Mouse (Mus musculus) gastrocnemius, adult 18-20 months (tissue): ENCODE data around the gene Kif28. TPM values are rescaled to one million over a fixed set of nuclear protein-coding genes. Genes with fewer than 3 reads are reported as not detected.
"Not testable (repeated sequence)": the region's sequence is repeated elsewhere in the genome, so short reads cannot be mapped to it uniquely, and the experiment has no call there.

Experiments
- DNase-seq: peaks from one replicate; pipeline ENCODE4 v3.0.0; 2021; ENCODE audit warnings: low spot score
- total RNA-seq, 2 experiments: library from RNA; stranded (reverse); gene quantifications; 2 replicates each; pipeline ENCODE4 v1.2.3; 2021

The Kif28 gene
- total RNA-seq, 2 experiments from 2014 or later = 0.07 to 0.11 TPM

DNA sequence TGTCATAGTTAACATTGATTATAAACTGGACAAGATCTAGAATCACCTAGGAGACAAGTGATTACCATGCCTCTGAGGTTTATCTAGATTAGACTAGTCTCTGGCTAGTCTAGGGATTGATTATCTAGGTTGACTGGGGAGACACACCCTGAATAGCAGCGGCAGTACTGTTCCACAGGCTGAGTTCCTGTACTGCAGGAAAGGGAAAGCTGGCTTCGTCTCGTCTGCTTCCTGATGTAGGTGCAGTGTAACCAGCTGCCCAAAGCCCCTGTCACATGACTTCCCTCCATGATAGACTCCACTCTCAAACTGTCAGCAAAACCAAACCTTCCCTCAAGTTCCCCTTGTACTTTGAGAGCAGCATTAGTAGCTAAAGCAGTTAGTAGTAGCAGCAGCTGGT is 40.9 kb downstream of the Kif28 start:
- no peak for DNase-seq

- DNase-seq = no peak
Observed at GRCm38 (mm10) chr1:179689479-179689878, 55.6 kb downstream of the Kif28 start.

DNA sequence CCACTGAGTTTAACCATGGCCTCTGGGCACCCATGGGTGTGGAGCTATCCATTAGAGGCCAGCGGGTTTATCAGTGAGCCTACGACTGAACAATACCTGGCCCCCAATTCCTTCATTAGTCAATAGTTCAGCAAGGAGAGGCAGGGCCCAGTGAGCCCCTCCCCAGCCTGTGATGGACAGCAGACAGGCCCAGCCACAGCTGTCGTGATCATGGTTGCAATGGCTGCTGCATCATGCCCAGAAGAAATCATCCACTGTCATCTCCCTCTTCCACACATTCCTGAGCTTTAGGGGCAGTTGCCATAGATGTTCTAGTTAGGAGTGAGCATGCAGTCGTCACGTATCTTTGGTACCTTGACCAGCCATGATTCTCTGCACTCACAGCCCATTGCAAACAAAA is 56.2 kb downstream of the Kif28 start:
- no peak for DNase-seq

DNA sequence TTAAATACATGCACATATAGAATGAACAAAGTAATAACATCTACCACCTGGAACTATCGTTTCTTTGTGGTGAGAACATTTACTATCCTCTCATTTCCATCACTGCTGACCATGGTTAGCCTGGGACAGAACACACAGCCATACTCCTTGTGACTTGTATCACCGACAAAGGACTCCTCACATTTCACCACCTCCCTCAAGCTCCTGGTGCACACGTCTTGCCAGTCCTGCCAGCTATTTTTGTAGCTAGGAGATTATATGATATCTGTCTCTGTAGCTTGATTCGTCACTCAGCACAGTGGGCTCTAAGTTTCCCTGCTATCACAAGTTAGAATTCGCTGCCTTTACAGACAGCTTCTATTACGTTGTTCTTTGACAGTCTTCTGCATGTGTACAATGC is 56.7 kb downstream of the Kif28 start:
- DNase-seq = peak; percentile 34

DNA sequence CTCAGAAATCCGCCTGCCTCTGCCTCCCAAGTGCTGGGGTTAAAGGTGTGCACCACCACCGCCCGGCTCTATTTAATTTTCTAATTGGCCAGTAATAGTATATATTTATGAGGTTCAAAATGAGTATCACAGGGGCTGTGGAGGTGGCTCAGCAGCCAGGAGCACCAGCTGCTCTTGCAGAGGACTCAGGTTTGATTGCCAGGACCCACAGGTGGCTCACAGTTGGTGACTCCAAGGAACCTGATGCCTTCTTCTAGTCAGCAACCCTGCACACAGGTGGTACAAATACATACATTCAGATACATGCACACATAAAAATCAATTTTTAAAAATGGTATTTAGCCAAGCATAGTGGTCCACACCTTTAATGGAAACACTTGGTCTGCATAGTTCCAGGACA is 57.1 kb downstream of the Kif28 start:
- DNase-seq = peak; percentile 40

GRCm38 (mm10) chr1:179687305-179687704 is 57.8 kb downstream of the Kif28 start:
- no peak for DNase-seq

GRCm38 (mm10) chr1:179686781-179687180 is 58.3 kb downstream of the Kif28 start:
- no peak for DNase-seq

DNA sequence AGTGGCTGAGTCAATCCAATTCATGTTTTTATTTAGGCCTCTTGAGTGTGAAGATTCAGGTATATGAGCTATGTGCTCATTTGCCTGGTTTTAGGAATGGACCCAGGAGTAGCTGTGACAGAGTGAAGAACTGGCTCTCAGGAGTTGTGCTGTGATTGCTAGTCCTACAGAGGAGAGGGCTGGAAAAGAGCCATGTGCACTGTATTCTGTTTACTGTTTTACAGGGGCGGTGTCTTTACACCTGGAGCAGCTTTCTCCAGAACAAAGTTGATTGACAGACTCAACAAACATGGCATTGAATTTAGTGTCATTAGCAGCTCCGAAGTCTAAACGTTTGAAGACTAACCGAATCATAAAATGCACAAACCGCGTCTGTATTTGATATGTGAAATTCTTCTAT is 58.7 kb downstream of the Kif28 start:
- no peak for DNase-seq

DNA sequence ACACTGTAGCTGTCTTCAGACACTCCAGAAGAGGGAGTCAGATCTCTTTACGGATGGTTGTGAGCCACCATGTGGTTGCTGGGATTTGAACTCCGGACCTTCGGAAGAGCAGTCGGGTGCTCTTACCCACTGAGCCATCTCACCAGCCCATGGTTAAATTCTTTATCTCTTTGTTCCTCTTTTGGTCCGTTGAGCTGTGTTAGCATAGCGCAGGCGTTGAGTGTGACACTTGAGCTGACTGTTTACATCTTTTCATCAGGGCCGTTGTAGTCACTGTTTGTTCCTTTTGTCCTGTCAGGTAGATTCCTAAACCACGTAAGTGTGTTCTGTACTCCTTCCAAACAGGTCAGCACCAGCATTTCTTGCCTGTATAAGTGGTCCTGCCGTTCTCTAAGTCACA is 62.3 kb downstream of the Kif28 start:
- DNase-seq = not testable (repeated sequence)

GRCm38 (mm10) chr1:179679326-179679725 is 65.7 kb downstream of the Kif28 start:
- no peak for DNase-seq

DNA sequence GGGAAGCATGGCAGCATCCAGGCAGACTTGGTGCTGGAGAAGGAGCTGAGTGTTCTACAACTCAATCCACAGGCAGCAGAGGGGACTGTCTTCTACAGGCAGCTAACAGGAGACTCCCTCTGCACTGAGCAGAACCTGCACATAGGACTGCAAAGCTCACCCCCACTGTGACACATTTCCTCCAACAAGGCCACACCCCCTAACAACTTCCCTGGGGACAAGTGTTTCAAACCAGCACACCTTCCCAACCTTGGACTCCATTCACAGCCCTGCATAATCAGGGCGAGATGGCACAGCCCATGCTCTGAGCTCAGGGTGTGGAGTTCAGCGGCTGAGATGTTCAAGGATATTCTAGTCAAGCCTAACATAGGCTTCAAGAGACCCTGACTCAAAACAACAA is 68.0 kb downstream of the Kif28 start:
- no peak for DNase-seq

DNA sequence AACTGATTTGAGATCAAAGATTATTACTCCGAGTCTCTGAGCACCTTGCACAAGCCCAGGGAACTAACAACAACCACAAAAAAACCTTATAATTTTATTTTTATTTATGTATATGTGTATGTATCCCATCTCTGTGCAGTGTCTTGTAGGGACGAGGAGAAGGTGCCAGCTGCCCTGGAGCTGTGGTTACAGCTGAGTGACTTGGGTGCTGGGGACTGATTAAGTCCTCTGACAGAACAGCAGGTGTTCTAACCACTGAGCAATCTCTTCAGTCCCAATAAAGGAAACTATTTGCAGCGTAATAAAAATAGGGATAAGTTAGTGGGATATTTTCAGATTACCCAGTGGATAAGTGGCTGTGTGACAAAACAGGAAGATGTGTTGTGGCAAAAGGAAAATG is 70.7 kb downstream of the Kif28 start:
- no peak for DNase-seq

DNA sequence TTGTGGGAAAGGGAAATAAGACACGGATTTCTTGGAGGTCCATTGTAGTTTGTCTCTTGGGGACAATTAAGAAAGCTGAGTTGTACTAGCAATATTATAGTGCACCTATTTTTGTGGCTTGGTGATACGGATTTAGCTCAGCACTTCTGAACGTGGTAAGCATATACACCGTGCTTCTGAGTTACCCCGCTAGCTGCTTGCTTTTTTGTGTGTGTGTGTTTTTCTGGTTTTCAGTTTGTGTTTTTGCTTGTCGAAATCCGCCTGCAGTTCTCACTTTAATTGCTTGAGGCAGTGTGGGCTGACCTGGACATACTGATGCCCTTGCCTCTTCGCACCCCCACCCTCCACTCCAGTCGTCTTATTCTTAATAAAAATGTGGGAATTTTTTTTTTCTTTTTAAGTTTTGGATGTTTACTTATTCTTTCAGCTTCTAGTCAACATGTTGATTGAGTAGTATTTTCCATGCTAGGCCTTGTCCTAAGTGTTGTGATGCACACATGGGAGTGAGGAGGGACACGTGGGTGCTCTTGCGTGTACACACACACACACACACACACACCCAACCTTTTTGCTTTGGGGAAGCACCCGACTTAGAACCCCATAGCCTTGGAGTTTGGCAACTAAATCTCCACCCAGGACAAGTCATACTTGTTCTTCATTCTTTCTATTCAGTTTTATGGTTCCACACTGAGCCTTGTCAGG is 76.1 kb downstream of the Kif28 start:
- DNase-seq = no peak

DNA sequence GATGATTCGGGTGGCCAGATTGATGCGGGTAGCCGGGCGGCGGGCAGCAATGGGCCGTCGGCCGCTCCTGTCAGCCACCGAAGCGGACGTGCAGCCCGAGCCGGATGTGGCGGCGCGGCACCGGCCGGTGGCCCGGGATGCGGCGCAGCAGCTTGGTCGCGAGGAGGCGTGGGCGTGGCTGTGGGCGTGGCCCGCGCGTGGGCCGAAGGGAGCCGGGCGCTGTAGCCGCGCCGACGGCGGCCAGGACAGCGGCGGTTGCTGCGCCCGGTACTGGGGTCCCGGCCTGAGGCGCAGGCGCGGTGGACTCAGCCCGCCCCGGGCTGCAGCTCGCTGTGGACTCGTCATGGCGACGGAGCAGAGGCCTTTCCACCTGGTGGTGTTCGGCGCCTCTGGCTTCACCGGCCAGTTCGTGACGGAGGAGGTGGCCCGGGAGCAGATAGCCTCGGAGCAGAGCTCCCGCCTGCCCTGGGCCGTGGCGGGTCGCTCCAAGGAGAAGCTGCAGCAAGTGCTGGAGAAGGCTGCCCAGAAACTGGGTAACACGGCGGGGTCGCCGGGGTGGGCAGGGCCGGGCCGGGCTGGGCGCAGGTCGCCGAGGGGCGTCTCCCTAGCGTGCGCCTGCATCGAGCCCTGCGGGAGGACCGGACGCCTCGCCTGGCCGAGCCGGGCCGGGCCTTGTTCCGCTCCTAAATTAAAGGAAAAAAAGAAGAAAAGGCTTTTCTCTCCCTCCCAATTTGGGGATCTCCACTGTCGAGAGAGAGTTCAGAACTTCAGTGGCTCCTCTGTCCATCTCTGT is 76.9 kb downstream of the Kif28 start, which contains the start of gene Sccpdh:
Sccpdh (plus strand) TSS at position 198 of the 793 bp plus-strand sequence.
- DNase-seq = peak; percentile 88

- DNase-seq = peak; percentile 34
Observed at GRCm38 (mm10) chr1:179667450-179667849, 77.6 kb downstream of the Kif28 start.

GRCm38 (mm10) chr1:179666971-179667370 is 78.1 kb downstream of the Kif28 start:
- DNase-seq = no peak

DNA sequence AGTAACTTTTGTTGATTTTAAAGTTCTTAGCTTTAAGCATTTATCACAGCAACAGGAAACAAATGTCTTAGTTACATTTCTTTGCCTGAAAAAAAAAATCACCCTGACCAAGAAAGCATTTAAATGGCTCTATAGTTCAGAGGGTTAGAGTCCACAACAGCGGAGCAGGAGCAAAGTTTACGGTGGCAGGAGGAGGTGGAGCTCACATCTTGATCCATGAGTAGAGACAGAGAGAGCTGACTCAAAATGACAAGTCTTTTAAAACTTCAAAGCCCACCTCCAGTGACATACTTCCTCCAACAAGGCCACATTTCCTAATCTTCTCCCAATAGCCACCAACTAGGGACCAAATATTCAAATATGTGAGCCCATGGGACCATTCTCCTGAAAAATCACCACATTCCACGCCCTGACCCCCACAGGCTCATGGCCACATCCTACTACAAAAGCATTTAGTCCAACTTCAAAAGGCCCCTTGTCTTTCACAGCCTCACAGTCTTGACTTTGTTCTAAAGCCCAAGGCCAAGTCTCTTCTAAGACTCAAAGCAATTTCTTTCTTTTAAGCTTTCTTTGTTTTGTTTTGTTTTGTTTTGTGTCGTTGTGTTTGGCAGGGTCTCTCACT is 80.7 kb downstream of the Kif28 start:
- DNase-seq = no peak

DNA sequence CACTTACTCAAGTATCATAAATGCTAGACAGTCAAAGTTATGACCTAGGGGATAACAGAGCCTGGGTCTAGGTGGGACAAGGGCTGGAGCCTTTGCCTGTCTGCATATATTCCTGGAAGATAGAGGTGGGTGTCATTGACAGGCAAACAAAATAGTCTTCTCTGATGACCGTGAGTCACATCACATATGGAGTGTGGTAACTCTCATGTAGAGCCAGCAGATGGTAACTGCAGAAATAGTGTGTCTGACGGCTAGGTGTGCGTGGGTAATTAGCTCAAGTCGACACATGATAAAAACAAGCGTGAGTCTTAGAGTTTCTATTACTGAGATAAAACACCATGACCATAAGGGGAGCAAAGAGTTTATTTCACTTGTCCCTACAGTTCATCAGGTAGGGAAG is 82.0 kb downstream of the Kif28 start:
- no peak for DNase-seq

GRCm38 (mm10) chr1:179651224-179651623 is 93.8 kb downstream of the Kif28 start:
- no peak for DNase-seq

GRCm38 (mm10) chr1:179650284-179650683 is 94.8 kb downstream of the Kif28 start:
- no peak for DNase-seq

- no peak for DNase-seq
Observed at GRCm38 (mm10) chr1:179649324-179649723, 95.7 kb downstream of the Kif28 start.

- not testable (repeated sequence) for DNase-seq
Observed at GRCm38 (mm10) chr1:179648678-179649077, 96.4 kb downstream of the Kif28 start.

DNA sequence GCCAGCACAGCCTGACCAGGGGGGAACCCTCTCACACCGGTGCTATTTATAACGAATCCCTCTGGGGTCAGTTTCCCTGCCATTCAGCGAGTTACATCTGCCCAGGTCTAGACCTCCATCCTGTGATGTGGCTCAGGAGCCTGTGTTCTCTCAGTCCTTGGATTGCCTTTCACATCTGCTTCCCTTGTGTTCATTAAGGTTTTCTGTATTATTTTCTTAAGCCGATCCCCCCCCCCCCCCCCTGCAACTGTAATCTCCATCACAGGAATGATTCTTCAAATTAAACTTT is 99.1 kb downstream of the Kif28 start:
- DNase-seq = no peak
